Mouse (Mus musculus) heart, embryonic 13.5 days (tissue): ENCODE data around the gene Slc4a1. TPM values are rescaled to one million over a fixed set of nuclear protein-coding genes. Genes with fewer than 3 reads are reported as not detected.
A peak's percentile ranks its signal among the peaks of the same experiment; 100 is the strongest.

Source experiments
- ATAC-seq: fragments of 200-750 bp; cut with Nextera tagmentation; 2 replicates; pipeline ENCODE4 v1.8.0; 2017; ENCODE audit warnings: moderate TSS enrichment; ENCODE audit not compliant: insufficient number of reproducible peaks, low FRiP score, low TSS enrichment; ENCODE audit errors: extremely low read depth
- H3K27ac ChIP-seq: fragments of 300-500 bp; sonication (generic); replicated peaks from 2 replicates; pipeline ENCODE4 v1.5.1; 2015; ENCODE audit warnings: moderate library complexity, mild to moderate bottlenecking, inconsistent platforms
- H3K27me3 ChIP-seq: fragments of 300-500 bp; sonication (generic); replicated peaks from 2 replicates; pipeline ENCODE4 v1.6.1; 2015; ENCODE audit warnings: mild to moderate bottlenecking, inconsistent platforms
- H3K36me3 ChIP-seq: fragments of 300-500 bp; sonication (generic); 2 replicates; pipeline ENCODE4 v1.6.1; 2015; ENCODE audit warnings: mild to moderate bottlenecking, inconsistent platforms
- H3K4me1 ChIP-seq: fragments of 300-500 bp; sonication (generic); 2 replicates; pipeline ENCODE4 v1.6.1; 2015; ENCODE audit warnings: inconsistent platforms
- H3K4me2 ChIP-seq: fragments of 300-500 bp; sonication (generic); 2 replicates; pipeline ENCODE4 v1.6.1; 2015; ENCODE audit warnings: inconsistent platforms, mild to moderate bottlenecking, moderate library complexity
- H3K4me3 ChIP-seq: fragments of 300-500 bp; sonication (generic); 2 replicates; pipeline ENCODE4 v1.5.1; 2015; ENCODE audit warnings: moderate library complexity, mild to moderate bottlenecking, inconsistent platforms
- H3K9ac ChIP-seq: fragments of 300-500 bp; sonication (generic); 2 replicates; pipeline ENCODE4 v1.6.1; 2015; ENCODE audit warnings: inconsistent platforms, mild to moderate bottlenecking, moderate library complexity
- H3K9me3 ChIP-seq: fragments of 300-500 bp; sonication (generic); 2 replicates; pipeline ENCODE4 v1.6.1; 2016; ENCODE audit warnings: inconsistent platforms
- WGBS: fragments of 180-500 bp; shearing (Covaris S2); methylation state at CpG from one replicate; pipeline ENCODE4 v1.1.7; 2015; ENCODE audit warnings: mixed read lengths; 5-methylcytosine and 5-hydroxymethylcytosine counted together
- polyA plus RNA-seq: library from polyadenylated mRNA; unstranded; fragments of >200 nt; fragmentation: Nextera tagmentation; extraction: Ambion mirVana; gene quantifications from 2 replicates; pipeline ENCODE4 v1.2.1, GENCODE M21; 2015

Slc4a1 gene
- polyA plus RNA-seq, 1 experiment from 2014 or later: 59.5 TPM

DNA sequence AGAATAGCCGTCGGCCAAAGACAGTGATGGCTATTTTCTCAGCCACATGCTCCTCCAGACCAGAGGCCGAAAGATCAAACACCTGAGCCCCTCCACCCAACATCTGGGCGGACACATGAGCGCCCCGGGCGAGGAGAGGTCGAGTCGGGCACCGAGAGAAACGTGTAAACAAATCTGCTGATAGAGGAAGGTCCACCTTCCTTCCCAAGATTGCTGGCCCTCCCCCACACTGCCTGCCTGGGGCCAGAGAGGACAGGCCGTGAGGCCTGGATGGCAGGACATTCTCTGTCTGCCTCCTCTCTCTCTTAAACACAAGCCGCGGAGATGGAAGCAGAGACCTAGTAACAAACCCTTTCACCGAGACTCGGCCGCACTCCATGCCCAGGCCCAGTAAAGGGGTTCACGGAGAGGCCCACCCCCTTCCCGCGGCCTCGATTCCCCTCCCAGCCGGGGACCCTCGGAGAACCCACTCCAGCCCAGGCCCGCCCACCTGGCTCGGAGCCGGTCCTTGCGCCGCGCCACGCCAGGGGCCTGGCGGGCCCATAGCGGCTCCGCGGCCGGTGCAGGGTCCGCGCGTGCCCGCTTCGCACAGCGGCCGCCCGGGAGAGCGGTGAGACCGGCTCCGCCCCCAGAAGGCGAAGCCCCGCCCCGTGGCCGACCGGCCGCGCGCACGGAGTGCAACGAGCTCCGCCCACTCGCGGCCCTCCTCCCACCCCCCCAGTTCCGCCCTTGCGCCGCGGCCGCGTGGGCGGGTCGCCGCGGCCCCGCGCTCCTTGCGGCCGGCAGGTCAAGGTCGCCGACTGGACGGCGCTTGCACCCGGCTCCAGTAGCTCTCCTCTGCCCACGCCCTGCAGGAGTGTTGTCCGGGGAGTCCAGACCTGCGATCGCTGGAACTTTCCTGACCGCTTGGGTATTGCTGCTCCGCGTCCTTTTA is 41.2 kb upstream of the Slc4a1 start:
- Histone ChIP-seq H3K9me3 (no peaks in the 10 kb centered on the region), H3K27me3 (peaks cover 14% of the 10 kb centered on the region), H3K9ac (peak overlapping the region; percentile 96), H3K4me3 (peak overlapping the region; percentile 93), H3K4me2 (peak overlapping the region; percentile 83), H3K4me1 (peaks cover 38% of the 10 kb centered on the region), H3K36me3 (peaks cover 29% of the 10 kb centered on the region), H3K27ac (peak overlapping the region; percentile 97)
- ATAC-seq: peak; percentile 79
- WGBS: under 1% methylated on average over 76 of the region's 85 CpGs

DNA sequence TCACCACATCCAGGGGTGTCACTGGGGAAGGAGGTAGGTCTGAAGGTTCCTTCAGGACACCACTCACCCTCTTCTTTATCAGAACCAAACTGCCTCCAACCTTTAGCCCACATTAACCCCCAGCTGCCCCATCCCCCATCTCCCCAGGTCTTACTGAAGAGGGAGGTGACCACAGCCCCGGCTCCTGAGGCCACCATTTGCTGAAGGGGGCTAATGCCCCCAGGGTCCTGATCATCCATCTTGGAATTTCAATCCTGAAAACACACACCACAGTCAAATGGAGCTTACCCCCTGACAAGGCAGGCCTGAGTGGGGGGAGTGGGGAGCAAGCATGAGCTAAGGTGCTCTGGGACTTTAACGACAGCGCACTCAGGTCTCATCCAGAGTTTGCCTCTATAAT is 40.4 kb upstream of the Slc4a1 start:
- peak overlapping the region; percentile 83 for H3K4me2 ChIP-seq
- peak overlapping the region; percentile 97 for H3K27ac ChIP-seq
- WGBS: 8% methylated on average over 3 of the region's 3 CpGs
- H3K4me3 ChIP-seq: peak overlapping the region; percentile 93
- peaks cover 21% of the 10 kb centered on the region for H3K27me3 ChIP-seq
- H3K9ac ChIP-seq: peak overlapping the region; percentile 96
- no peak for ATAC-seq
- peaks cover 35% of the 10 kb centered on the region for H3K4me1 ChIP-seq
- H3K9me3 ChIP-seq: no peaks in the 10 kb centered on the region
- H3K36me3 ChIP-seq: peaks cover 30% of the 10 kb centered on the region

GRCm38 (mm10) chr11:102405544-102406285 is 39.7 kb upstream of the Slc4a1 start:
- Histone ChIP-seq H3K4me1 (peaks cover 31% of the 10 kb centered on the region), H3K4me2 (peak overlapping the region; percentile 83), H3K27ac (no peak overlapping the region), H3K9me3 (no peaks in the 10 kb centered on the region), H3K9ac (peak overlapping the region; percentile 96), H3K27me3 (peaks cover 28% of the 10 kb centered on the region), H3K36me3 (peaks cover 30% of the 10 kb centered on the region), H3K4me3 (peak overlapping the region; percentile 93)
- ATAC-seq: no peak
- 84% methylated on average over 11 of the region's 11 CpGs for WGBS

GRCm38 (mm10) chr11:102404161-102405010 is 38.4 kb upstream of the Slc4a1 start:
- Histone ChIP-seq H3K27ac (no peak overlapping the region), H3K4me2 (peak overlapping the region; percentile 33), H3K9ac (peak overlapping the region; percentile 19; the same call in 1 of the 2 replicates), H3K9me3 (no peaks in the 10 kb centered on the region), H3K4me1 (peaks cover 34% of the 10 kb centered on the region), H3K36me3 (peaks cover 30% of the 10 kb centered on the region), H3K27me3 (peaks cover 41% of the 10 kb centered on the region), H3K4me3 (no peak overlapping the region)
- WGBS: 83% methylated on average over 18 of the region's 18 CpGs
- no peak for ATAC-seq

DNA sequence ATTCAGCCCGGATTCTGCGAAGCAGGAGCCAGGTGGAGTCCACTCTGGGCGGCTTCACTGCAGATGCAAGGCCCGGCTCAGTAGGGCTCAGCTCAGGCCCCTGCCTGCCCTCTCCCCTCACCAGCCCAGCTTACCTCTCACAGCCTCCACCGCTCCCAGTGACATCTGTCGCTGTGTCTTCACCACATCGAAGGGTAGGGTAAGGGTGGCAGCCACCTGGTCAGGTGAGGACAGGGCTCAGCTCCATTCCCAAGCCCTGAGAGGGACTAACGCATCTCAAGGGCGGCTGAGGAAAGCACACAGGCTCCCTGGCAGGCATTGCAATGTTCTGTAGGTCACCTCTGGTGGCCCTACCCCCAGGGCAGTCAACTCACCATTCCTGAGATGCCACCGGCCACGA is 37.7 kb upstream of the Slc4a1 start:
- peaks cover 30% of the 10 kb centered on the region for H3K36me3 ChIP-seq
- no peak overlapping the region for H3K4me3 ChIP-seq
- H3K4me1 ChIP-seq: peaks cover 35% of the 10 kb centered on the region
- peaks cover 49% of the 10 kb centered on the region for H3K27me3 ChIP-seq
- no peak overlapping the region for H3K27ac ChIP-seq
- 93% methylated on average over 11 of the region's 11 CpGs for WGBS
- no peaks in the 10 kb centered on the region for H3K9me3 ChIP-seq
- no peak for ATAC-seq
- H3K9ac ChIP-seq: no peak overlapping the region
- H3K4me2 ChIP-seq: no peak overlapping the region

GRCm38 (mm10) chr11:102401898-102402500 is 36.0 kb upstream of the Slc4a1 start:
- Histone ChIP-seq H3K4me2 (no peak overlapping the region), H3K27ac (no peak overlapping the region), H3K4me3 (no peak overlapping the region), H3K9ac (no peak overlapping the region), H3K27me3 (peaks cover 65% of the 10 kb centered on the region), H3K9me3 (no peaks in the 10 kb centered on the region), H3K36me3 (peaks cover 30% of the 10 kb centered on the region), H3K4me1 (peaks cover 39% of the 10 kb centered on the region)
- WGBS: 53% methylated on average over 12 of the region's 12 CpGs
- ATAC-seq: no peak

GRCm38 (mm10) chr11:102400513-102401084 is 34.6 kb upstream of the Slc4a1 start:
- H3K36me3 ChIP-seq: peaks cover 30% of the 10 kb centered on the region
- H3K4me1 ChIP-seq: peaks cover 28% of the 10 kb centered on the region
- H3K9ac ChIP-seq: no peak overlapping the region
- ATAC-seq: no peak
- H3K4me2 ChIP-seq: no peak overlapping the region
- peaks cover 79% of the 10 kb centered on the region for H3K27me3 ChIP-seq
- 14% methylated on average over 12 of the region's 12 CpGs for WGBS
- no peak overlapping the region for H3K4me3 ChIP-seq
- H3K27ac ChIP-seq: no peak overlapping the region
- no peaks in the 10 kb centered on the region for H3K9me3 ChIP-seq

DNA sequence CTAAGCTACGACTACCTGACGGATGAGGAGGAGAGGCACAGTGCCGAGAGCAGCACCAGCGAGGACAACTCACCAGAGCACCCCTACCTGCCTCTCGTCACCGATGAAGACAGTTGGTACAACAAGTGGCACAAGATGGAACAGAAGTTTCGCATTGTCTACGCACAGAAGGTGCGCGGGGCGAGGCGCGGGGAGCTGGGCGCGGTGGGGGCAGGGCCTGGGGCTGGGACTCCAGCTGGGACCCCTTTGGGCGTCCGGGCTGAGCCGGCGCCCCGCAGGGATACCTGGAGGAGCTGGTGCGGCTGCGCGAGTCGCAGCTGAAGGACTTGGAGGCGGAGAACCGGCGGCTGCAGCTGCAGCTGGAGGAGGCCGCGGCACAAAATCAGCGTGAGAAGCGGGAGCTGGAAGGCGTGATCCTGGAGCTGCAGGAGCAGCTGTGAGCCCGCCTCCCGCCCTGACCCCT is 33.6 kb upstream of the Slc4a1 start:
- Histone ChIP-seq H3K27me3 (peaks cover 89% of the 10 kb centered on the region), H3K4me1 (peaks cover 21% of the 10 kb centered on the region), H3K4me2 (peak overlapping the region; percentile 65), H3K4me3 (peak overlapping the region; percentile 46), H3K9me3 (no peaks in the 10 kb centered on the region), H3K9ac (peak overlapping the region; percentile 63), H3K27ac (no peak overlapping the region), H3K36me3 (peaks cover 26% of the 10 kb centered on the region)
- no peak; the same call in 1 of the 2 replicates for ATAC-seq
- 2% methylated on average over 34 of the region's 34 CpGs for WGBS

DNA sequence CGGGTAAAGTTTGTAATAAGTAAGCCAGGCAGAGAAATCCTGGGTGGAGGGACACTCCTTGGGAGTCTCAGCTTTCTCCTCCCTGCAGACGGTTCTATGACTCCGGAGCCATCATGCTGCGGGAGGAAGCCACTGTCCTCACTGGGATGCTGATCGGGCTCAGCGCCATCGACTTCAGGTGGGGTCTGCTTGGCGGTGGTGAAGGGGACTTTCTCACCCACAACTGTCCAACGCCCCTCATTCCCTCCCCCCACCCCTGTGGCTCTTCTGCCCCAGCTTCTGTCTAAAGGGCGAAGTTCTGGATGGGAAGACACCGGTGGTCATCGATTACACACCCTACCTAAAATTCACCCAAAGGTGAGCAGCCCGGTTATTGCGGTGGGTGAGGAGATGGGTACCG is 33.1 kb upstream of the Slc4a1 start:
- peaks cover 20% of the 10 kb centered on the region for H3K36me3 ChIP-seq
- peaks cover 23% of the 10 kb centered on the region for H3K4me1 ChIP-seq
- ATAC-seq: no peak
- H3K9ac ChIP-seq: no peak overlapping the region
- WGBS: 18% methylated on average over 15 of the region's 15 CpGs
- H3K9me3 ChIP-seq: no peaks in the 10 kb centered on the region
- peak overlapping the region; percentile 65; the same call in 1 of the 2 replicates for H3K4me2 ChIP-seq
- H3K4me3 ChIP-seq: peak overlapping the region; percentile 46
- no peak overlapping the region for H3K27ac ChIP-seq
- H3K27me3 ChIP-seq: peaks cover 94% of the 10 kb centered on the region
